Mouse (Mus musculus): ENCODE data around the gene Vwa3b. TPM values are rescaled to one million over a fixed set of nuclear protein-coding genes. Genes with fewer than 3 reads are reported as not detected.

Vwa3b gene
- 1.6 and 2.2 TPM in 2 replicates for polyA plus RNA-seq (2015; fragmentation: Nextera tagmentation; extraction: Ambion mirVana)

DNA sequence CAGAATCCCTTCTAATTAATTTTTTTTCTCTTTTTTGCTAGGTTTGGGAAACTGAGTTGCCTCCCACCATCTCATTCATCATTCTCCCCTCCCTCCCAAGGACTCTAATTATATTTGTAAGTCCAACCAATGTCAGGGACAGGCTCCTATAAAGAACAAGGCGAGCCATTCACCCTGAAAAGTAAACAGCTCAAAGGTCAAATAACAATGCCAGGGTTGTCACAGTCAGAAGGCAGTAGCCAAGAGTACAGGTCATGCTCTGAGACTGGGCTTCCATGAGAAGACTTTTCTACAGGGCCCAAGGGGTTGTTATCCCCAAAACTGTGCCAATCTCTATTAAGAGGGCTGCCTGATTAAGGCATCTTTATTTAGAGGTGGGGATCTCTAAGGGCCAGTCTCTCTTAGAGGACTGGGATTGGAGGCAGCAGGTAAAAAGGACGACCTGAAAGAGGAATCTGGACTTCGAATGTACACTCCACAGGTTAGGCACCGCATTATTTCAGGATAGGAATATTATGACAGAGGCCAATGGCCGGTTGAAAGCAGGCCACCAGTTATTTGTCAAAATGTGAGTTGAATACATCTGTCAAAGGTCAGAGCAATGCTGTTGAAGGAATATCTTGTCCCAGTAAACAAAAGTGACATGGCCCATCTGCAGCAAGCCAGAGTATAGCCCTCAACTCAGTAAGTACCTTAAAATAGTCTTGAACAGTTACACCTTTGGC lies at the start of gene Vwa3b:
TSS of gene Vwa3b (plus strand) at position 635 of the 725 bp plus-strand sequence.

DNA sequence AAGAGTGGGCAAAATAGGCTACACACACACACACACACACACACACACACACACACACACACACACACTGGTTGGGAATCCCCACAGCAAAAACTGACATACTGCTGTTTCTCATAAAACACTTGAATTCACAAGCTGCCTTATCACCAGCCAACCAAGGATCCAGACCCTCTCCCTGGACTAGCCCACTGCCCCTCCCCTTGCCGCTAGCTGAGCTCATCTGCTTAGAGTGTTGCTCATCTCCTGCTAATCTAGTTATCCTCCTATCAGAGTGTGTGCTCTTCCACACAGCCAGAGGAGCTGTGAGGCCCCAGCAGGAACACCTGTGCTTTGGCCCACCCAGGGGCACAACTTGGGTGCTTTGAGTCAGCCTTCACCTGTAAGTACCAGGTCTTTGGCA lies 187.7 kb downstream of the Vwa3b start, which contains the start of gene Cnga3:
TSS of gene Cnga3 (plus strand) at position 291 of the 400 bp plus-strand sequence.

Other genes with a start within 250 kb of the Vwa3b start
- gene Tmem131, start 82.9 kb upstream of the Vwa3b start, polyA plus RNA-seq (2015; fragmentation: Nextera tagmentation; extraction: Ambion mirVana), result 9.6 and 9.7 TPM in 2 replicates
- gene Cnga3, start 187.8 kb downstream of the Vwa3b start, polyA plus RNA-seq (2015; fragmentation: Nextera tagmentation; extraction: Ambion mirVana), result 0.10 and 0.12 TPM in 2 replicates